Mouse (Mus musculus) lung, postnatal 0 days (tissue): ENCODE measurements around the gene Zfand3.

Source experiments
- CTCF ChIP-seq: IDR thresholded peaks from 2 replicates; pipeline ENCODE4 v1.5.1; 2016; ENCODE audit warnings: antibody characterized with exemption, mild to moderate bottlenecking
- EP300 ChIP-seq: IDR thresholded peaks from 2 replicates; pipeline ENCODE4 v1.6.1; 2016; ENCODE audit warnings: antibody characterized with exemption, mild to moderate bottlenecking, control low read depth

- TF ChIP-seq CTCF (no peak), EP300 (no peak)
Measured at GRCm38 (mm10) chr17:30061100-30061837, 56.7 kb downstream of the Zfand3 start.
